Mouse (Mus musculus): ENCODE measurements at regions not wholly inside any gene's neighbourhood (a gene's known extent, or its start where the extent isn't known, plus 50 kb on each side); places are given as distances from the start of the nearest gene placed in this dataset.

GRCm38 (mm10) chr2:139325501-139325900, 168.2 kb upstream of the Sptlc3 start:
- ATAC-seq (ENCODE audit: insufficient number of reproducible peaks, low FRiP score, low TSS enrichment) = no peak

DNA sequence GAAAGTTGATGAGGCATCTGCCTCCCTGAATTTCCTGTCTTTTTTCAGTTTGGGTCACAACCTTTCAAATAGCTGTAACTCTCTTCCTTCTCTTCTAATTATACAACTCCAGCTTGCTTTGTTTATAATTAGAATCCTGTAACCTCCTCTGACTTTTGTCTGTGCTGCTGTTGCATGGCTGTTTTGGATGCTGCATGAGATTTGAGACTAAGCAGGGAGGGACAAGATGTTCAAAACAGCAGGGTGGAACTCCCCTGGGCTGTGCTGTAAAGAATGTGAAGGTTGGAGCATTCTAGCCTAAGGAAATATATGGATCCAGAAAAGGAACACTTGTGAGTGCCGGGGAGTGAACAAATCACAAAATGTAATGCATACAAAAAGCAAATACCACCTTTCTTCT, 159.0 kb upstream of the Sptlc3 start:
- no peak for ATAC-seq (ENCODE audit: insufficient number of reproducible peaks, low FRiP score, low TSS enrichment)

- ATAC-seq (ENCODE audit: insufficient number of reproducible peaks, low FRiP score, low TSS enrichment) = no peak
Observed at GRCm38 (mm10) chr2:139338240-139338639, 155.5 kb upstream of the Sptlc3 start.

DNA sequence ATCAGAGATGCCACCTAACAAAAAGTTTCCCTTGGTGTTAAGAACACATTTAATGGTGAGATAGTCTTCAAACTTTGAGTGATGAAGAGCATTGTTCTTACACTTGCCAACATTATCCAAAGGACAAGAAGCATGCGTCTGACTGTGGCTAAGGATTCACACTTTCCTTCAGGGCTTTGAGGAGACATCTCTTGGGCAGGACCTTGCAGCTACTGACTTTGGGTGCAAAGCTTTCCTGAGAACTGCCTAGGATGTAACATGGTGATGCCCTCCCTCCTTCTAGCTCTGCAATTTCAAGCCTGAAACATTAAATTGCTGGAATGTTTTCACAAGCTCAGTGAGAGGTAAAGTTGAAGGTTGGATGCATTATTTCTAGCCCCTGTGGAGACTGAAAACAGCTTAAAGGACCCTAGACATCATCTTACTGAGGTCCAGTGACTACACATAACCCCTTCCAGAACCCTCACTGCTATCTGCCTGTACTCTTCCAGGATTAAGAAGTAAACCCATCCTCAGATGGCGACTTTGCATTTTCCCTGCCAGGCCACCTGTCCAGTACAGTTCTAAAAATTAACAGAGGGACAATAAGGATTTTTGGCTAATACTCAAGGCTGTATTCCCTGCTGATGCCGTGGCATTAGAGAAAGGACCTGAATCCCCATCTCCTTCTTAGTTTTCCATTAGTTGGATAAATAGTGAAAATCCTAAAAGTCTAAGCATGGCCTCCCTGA, 137.3 kb upstream of the Sptlc3 start:
- peak; percentile 86 for ATAC-seq (ENCODE audit: insufficient number of reproducible peaks, low FRiP score, low TSS enrichment)

- ATAC-seq (ENCODE audit: insufficient number of reproducible peaks, low FRiP score, low TSS enrichment) = peak; percentile 74
Observed at GRCm38 (mm10) chr2:139362245-139362847, 131.4 kb upstream of the Sptlc3 start.

GRCm38 (mm10) chr2:139370070-139370469, 123.6 kb upstream of the Sptlc3 start:
- ATAC-seq (ENCODE audit: insufficient number of reproducible peaks, low FRiP score, low TSS enrichment) = peak; percentile 31; the same call in 1 of the 2 replicates

GRCm38 (mm10) chr2:139380285-139380684, 113.4 kb upstream of the Sptlc3 start:
- peak; percentile 45; the same call in 1 of the 2 replicates for ATAC-seq (ENCODE audit: insufficient number of reproducible peaks, low FRiP score, low TSS enrichment)

DNA sequence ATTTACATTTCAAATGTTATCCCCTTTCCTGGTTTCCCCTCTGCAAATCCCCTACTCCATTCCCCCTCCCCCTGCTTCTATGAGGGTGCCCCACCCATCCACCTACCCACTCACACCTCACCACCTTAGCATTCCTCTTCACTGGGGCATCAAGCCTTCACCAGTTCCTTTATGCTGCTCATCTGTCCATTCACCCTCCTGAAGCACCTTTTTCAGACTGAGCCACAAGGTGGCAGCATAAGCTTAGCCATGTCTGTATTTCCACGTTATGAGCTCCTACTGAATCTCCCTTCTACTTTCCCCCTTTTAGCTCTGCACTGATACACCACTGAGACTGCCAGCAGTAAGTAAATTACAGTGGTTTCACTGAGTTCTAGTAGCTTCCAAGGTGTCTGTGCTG, 112.1 kb upstream of the Sptlc3 start:
- peak; percentile 94 for ATAC-seq (ENCODE audit: insufficient number of reproducible peaks, low FRiP score, low TSS enrichment)

DNA sequence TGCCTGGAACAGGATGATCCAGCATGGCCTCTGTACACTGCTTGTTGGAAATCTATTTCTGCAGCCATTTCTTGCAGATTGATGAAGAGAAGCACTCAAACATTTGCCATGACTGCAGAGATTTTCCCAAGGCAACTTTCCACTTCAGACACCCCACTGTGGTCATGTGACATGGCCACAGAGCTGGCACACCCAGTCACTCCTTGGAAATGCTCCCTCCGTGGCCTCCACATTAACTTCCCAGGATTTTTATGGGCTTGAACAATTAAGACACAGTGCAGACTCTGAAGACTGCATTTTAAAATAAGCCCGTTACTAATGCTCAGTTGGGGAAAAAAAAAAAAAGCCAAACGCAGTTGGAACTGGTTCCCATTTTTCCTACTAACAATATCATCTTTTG, 80.2 kb upstream of the Sptlc3 start:
- ATAC-seq (ENCODE audit: insufficient number of reproducible peaks, low FRiP score, low TSS enrichment) = no peak

DNA sequence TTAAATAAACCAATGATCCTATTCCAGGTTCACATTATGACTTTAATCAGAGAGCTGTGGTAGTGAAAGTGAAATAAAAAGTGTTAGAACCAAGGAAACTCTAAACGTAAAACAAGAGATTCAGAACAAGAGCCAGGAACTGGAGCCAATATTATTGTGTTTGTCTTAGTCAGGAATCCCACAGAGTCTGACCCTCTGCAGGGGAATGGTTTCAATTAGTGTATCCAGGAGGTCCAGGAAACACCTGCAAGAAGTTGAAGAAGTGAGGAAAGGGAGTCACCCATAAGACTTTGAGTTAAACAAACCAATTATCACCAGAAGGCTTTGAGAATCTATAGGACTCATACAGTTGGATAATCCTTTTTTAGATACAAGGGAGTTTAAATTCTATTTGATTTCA, 76.2 kb upstream of the Sptlc3 start:
- ATAC-seq (ENCODE audit: insufficient number of reproducible peaks, low FRiP score, low TSS enrichment) = no peak

DNA sequence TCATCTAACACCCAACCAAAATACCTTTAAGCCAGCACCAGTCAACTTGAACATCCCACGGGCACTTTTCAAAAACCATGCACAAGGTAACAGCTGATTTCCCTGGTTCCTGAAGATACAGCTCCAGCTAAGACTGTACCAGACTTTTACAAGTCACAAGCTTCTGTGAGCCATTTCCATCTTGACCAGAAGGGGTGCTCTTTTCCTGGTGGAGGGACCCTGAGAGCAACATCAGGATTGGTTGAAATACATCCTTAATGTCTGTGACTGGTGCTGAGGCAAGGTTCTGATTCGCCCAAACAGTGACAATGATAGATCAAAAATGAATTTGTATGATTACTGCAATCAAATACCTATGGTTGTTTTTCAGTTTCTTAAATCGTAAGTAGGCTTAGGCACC, 71.0 kb upstream of the Sptlc3 start:
- ATAC-seq (ENCODE audit: insufficient number of reproducible peaks, low FRiP score, low TSS enrichment) = no peak

DNA sequence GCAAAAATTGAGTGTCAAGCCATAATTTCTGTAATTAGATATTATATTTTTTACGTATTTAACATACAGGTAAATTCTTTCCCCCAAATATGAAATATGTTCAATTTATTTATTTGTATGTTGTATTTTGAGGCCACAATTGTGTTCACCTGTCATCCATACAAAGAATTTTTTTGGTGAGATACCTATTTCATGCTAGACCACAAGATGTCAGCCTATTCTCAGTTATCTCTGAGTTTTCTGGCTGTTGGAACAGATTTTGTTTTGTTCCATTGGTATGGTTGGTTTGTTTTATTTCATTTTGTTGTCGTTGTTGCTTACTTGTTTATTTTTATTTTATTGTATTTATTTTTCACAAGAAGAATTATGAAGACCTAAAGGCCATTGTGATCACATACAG, 70.3 kb upstream of the Sptlc3 start:
- ATAC-seq (ENCODE audit: insufficient number of reproducible peaks, low FRiP score, low TSS enrichment) = no peak
